Mouse (Mus musculus) embryo, embryonic 9.5 days (tissue): Measurements from ENCODE around the gene Lcorl.
A peak's percentile ranks its signal among the peaks of the same experiment; 100 is the strongest.

Experiments
- DNase-seq: peaks from one replicate; pipeline ENCODE4 v3.0.0-alpha.2; 2017; ENCODE audit errors: extremely low spot score

Lcorl gene

DNA sequence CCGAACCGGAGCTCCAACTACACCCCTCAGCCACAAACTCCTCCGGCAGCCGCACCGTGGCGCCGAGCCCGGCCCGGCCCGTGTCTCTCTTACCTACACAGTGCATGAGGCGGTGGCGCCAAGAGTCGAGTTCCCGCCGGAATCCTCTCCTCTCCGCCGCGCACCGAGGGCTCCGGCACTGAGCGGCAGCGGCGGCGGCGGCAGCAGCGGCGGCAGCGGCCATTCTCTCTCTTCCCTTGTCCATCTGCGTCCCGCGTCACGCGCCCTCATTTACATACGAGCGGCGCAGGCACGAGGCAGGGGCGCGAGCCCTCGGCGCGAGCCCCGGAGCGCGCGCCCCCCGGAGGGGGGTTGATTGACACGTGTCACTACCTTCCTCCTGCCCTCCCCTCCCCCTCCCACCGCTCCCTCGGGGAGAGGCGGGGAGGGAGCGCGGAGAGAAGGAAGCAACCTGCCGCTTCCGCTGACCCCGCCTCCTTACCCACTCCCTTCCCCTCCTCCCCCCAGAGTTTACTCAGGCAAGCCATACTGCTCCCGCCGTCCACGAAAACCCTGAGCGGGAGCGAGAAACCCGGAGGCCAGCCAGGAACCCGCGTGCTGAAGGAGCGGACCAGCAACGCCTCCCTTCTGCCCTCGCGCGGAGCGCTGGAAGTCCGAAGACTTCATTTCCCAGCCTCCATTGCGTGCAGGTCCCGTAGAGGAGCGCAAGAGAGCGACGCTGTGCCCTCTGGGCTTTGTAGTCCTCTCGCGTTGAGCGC, at the start of gene Lcorl:
Lcorl (minus strand) TSS at position 362 of the 758 bp plus-strand sequence.
- peak; percentile 94 for DNase-seq

DNA sequence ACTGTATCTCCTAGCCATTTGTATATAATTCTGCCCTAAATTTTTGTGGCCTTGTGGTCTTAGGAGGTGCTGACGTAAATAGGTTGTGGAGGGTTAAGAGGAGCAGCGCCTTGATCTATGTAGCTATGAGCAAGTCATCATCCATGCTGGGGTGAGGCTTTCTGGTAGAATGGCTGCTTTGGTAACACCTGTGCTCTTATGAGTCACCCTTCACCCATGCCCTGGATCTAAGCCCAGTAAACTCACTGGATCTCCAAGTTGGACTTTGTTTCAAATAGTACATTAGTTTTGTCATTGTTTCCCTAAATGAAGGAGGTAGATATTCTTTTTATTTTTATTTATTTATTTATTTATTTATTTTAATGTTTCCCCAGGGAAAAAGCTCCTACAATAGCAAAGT, 47.3 kb upstream of the Lcorl start:
- DNase-seq, result no peak

DNA sequence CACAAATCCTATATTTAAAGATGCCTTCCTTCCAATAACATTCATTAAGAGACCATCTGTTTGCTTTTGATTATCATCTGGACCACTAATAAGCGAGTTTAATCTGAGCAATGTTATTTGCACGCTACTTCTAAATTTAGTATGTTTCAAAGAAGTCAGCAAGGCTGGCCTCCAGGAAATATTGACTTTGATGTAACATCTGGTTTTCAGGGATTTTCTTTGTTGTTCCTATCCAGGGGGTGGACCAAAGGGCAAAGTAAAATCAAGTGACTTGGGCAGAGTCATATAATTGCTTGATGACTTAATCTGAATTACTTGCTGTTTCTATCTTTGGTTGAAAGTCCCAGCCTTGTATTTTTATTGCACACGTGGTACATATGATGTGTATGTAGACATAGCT, 45.8 kb upstream of the Lcorl start:
- DNase-seq, result no peak

DNA sequence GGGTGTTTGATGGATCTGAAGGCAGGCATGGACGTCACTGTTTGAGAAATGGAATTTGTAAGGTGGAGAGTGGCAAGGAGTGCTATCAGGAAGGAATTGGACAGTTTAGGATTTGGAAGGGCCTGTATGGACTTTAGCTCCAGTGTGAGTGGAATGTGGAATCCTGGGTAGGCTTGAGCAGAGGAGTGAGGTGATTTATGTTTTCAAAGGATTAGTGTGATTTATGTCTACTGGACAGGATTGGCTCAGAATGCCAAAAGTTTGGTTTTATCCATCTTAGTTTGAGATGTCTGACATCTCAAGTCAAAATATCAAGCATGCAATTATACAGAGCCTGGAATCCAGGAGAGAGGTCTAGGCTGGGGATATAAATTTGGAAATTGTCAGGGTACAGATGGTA, 37.9 kb upstream of the Lcorl start:
- DNase-seq, result no peak

DNA sequence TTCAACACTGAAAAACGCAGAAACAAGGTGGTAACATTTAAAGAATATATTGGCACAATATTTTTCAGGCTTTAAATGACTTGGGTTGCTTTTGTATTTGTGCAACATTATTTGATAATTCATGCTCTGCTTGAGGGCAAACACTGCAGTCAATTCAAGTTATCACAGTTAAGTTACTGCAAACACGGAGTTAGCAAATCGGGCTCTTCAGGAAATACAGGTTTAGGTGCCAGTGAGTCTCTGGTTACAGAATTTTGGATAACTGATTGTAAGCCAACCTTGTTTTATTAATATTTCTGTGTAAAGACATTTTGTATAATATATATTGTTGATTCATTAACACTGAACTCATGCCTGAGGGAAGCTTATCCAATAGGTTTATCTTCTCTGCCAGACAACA, 36.3 kb upstream of the Lcorl start:
- DNase-seq, result no peak

DNA sequence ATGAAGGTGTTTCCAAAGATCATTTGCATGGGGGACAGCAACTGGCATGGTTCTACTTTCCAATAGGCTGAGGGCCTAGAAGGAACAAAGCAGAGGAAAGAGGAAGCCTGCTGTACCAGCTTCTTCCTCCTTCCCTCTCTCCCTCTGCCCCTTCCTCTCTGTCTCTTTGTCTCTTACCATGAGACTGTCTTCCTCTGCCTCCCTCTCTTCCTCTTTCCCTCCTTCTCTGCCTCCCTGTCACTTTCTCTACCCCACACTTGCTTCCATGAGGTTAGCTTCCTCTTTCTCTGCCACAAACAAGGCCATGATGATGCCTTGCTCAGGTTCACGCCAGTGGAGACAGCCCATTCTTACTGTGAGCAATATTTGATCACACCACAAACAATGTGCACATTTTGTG, 18.9 kb upstream of the Lcorl start:
- no peak for DNase-seq

DNA sequence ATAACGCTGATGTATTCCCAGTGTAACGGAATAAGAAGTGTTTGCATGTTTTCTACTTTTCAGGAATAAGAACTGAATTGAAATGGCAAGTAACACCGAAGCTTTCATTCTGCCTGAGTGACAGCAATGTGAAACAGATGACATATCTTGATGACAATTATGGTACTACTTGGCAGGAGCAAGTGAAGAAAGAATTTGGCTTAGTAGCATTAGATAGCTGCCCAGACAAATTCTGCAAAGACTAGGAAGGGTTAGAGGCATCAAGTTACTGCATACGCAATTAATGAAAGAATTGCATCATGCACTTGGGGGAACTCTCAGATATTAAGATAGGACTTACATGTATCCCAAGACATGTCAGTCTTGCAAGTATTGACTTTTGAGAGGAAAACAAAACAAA, 18.1 kb upstream of the Lcorl start:
- DNase-seq, result no peak

DNA sequence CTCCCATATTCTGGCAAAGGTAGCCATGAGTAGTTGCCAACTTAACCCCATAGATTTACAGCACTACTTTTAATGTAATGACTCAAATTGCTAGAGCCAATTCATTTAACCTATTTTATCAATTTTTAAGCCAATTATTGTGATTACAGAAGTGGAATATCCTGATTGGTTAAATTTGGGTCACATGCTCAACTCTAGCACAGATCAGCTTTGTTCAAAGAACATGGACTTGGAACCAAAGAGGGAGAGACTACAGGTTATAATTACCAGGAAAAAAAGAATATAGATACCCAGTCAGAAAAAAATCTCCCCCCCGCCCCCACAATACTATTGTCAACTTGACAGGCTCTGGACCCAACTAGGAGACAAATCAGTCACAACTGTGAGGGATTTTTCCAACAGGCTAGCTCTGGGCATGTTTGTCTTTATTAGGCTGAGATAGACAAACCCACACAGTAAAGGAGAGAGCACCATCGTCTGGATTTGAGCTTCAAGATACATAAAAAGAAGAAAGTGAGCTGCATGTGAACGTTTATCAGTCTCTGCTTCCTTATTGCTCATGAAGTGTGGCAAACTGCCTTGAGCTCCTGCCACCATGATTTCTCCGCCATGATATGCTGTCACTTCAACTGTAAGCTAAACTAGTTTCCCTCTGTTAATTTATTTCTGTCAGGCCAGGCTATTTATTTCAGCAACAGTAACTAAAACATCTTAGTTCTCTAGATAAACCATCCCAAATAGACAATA, 17.0 kb upstream of the Lcorl start:
- DNase-seq, result no peak

DNA sequence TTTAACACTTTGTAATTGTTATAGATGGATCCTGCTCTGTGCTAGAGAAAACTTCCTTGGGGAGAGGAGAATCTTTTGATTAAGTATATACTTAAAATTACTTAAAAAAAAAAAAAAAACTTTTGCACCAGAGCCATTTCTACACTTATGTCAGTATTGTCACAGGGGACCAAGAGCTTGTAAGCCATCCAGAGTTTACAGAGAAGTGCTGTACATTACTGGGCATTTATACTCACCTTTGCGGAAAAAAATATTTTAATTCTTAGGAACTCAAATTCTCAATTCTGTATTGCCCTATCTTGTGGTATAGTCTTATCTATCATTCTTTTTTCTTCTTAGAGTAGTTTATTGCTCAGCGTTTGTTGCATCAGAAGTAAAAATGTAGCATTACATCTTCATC, 953 bp upstream of the Lcorl start:
- no peak for DNase-seq

DNA sequence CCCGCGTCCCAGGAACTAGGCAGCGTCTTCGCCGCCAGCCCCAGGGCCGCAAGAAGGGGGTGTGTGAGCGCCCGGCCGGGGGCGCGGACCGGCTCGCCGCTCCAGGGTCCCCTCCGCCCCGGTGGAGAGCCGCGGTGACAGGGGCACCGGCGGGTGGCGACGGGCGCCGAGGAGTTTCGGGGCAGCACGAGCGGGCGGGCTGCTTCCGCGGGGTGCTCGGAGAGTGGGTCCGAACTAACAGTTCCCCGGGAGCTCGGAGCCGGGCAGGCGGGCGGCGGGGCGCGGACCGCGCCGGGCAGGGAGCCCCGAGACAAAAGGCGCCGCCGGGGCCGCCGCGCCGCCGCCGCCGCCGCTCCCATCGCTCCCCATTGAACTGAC, 550 bp downstream of the Lcorl start:
- no peak for DNase-seq

DNA sequence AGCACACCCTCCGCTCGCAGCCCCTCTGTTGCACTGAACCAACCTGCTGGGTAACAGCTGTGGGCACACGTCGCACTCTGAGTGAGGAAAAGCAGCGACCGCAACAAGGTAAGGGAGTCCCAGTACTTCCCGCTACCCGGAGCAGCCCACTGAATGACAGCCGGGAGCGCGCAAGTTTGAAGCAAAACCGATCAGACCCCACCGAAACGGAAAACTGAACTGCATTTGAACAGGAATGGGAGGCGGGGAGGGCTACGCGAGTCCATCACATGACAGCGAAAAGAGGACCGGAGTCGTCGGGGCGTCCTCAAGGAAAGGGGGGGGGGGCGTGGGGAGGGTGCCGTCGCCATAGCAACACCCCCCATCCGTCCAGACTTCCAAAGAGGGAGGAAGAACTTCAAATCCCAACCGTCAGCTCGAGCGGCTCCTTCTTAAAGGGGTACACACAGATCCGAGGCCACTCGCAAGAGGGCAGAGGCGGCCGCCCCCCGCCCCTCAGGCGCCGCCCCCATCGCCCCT, 1.1 kb downstream of the Lcorl start:
- DNase-seq, result peak; percentile 81

DNA sequence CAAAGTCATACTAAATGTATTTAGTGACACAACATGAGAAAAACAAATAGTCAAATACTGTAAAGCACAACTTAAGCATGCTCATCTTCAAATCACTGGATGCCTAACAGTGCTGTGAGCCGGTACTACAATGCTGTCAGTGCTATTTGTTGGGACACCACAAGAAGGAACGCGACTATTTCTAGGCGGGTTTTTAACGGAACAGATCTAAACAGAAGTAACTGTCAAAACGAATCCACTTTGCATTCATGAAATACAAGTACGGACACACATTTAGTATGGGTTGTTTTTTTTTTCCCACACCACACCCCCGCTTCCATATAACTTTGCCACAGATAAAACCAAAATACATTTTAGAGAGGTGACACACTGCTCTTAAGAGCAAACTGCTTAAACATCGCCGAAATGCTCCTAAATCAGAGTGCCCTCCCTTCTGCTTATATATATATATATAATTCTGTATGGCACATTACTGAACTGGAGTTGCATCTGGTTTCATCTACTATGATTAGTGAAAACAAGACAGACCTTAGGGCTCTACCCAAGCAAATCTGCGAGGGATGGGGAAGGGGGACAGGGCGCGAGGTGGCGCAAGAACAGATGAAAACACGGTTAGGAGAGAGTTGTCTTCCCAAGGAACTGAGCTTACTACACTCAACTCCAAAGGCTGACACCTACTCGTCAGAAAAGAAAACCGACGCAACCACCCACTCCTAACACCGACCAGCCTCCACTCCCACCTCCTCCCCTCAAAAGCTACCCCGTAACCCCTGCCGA, 1.7 kb downstream of the Lcorl start:
- no peak for DNase-seq

DNA sequence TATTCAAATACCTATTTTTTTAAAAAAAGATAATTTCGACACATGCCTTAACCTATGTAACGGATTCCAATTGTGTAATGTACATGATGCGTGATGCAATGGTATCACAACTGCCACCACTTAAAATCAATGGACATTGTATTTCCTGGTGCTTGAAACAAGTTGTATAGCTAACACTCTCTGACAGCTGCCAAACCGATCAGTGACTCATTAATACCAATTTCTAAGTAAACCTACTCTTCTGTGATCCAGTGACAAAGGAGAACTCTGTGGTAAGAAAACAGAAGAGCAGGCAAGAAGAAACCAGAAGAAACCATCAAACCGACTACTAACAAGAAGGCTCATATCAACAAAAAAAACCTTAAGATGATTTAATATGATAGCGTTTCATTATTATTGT, 12.7 kb downstream of the Lcorl start:
- DNase-seq, result no peak

DNA sequence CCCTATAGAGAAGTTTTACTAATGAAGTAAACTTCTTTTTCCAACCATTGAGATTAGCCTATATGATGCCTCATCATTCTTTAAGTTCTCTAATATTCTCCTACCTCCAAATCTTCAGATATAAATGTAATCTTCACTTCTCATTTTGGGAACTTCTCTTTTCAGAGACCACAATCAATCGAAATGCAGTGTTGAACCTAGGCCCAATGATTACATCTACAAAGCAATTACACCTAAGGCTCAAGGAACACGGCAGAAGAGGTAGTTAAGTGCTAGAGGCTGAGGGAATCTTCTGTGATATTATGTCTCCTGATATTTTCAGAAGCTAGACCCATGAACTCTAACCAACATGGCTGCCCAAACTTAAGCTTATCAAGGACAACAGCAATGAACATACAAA, 22.3 kb downstream of the Lcorl start:
- no peak for DNase-seq

DNA sequence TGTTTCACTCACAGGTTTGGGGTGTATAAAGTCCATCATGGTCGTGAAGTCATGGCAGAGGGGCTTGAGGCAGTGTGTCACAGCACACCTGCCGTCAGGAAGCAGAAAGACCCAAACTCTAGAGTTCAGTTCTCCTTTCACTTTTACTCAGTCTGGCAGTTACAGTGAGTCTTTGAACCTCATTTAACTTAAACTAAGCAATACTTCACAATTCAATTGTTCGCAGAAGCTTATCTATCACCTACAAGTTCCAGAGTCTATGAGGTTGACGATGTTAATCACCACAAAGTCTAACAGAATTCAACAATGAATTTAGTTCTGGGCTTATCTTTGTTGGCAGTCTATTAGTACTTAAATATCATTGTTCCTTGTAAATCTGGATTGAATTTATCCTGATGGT, 45.9 kb downstream of the Lcorl start:
- DNase-seq, result no peak

DNA sequence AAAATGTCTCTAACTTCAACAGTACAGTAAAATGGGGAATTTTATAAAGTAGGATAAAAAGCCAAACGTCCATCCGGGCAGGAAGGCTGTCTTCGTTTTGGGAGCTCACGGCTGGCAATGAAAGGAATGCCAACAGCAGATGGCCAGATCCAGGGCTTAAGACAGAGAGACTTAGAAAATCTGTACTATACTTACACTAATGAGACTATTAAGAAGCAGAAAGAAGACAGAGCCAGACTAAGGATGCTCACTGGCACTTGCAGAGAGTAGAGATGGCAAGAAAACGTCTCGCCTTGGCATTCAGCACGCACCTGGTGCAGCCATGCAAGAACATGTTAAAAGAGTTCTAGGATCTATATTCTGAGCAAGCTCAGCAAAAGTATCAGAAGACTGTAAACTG, 65.6 kb downstream of the Lcorl start:
- DNase-seq, result no peak

DNA sequence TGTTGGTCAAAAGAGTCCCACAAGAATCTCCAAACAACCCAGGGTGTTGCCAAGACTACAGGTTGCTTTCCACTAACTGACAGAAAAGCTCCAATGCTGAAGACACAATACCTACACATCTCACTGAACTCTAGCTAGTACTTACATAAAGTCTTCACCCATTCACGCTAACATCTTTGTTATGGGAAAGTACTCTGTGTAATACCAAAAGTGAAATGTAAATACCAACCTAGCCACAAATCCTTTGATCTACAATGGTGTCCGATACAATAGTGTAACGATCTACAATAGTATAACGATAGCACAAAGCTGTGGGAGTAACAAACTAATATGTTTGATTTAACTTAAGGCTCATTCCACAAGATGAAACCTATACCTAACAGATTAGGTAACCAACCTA, 67.2 kb downstream of the Lcorl start:
- DNase-seq, result no peak

DNA sequence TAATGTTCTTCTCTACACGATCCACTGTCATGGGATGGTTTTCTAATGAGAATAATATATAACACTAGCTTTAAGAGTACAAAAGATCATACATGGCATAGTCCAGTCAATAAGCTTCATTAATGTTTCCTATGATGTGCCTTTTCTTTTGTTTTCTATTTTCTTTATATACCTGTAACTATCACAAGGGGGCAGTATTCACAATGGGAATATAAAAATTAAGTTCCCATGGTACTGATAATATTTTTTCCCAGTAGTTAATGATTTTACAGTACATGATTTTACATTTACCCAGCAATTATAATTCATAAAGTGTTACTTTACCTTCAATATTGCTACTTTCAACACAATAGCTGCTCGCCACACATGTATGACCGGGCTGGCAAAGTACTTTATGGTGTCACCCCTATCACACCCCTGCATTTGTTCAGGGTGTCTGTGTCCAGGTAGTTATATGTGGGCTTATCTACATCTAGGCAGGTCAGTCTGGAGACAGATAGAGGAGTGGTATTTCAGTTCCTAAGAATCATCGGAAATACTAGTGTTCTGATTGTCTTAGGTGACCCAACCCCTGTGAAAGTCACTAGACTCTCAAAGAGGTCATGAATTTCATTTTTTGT, 99.8 kb downstream of the Lcorl start:
- no peak for DNase-seq

DNA sequence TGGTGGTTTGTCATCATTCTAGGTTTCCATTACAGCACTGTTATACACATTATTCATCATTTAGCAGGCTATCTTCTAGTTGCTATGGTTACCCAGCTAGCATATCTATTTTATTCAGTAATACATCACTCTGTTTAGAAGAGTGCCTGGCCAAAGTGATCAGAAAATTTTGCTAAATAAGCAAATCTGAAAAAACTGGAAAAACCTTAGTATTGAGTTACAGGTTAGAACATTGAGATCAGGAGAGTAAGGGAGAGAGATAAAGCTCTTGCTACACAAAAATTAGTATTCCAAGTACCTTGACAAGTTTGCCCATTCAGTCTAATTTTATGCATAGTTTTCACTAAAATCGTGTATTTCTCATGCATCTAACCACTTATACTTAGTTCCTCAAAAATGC, 119.5 kb downstream of the Lcorl start:
- DNase-seq, result no peak

DNA sequence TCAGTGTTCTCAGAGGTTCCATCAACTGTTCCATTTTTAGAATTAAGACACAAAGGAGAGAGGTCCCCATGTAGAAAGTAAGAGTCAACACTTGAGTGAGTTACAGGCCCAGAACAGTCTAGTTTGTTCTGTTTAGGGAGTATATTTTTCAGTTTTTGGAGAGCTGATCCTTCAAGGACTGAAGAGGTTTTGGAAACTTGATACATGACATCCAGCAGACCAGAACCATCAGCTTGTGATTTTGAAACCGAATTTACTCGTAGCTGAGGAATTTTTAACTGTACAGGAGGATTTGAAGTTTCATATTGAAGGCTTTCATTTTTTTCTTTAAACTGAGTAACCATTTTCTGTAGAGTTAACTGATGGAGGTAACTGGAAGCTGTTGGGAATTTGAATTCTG, 123.7 kb downstream of the Lcorl start:
- DNase-seq, result no peak

DNA sequence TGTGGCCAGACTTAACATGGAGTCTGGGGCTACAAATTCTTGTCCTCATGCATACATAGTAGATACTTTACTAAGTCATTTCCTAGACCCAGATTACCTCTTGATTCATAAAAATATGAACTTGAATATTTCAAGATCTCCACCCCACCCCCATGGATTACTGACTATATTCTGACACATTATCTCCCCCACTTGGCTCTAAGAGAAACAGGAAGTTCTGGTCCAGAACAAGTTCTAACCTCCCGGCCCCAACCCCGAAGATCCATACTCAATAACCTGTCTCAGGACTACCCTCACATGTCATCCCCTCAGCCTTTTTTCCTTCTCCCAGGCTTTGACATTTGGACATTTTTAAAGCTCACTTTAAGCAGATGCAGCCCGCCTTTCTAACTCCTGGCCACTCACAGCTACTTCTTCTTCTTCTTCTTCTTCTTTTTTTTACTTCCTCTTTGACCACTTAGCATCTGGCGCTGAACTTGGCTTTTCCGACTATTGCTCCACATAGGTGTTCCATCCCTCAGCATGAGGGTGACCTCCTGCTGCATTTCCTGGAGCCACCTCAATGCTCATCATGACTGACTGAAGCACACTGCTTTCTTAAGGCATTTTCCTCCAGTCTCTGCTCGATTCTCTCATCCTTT, 138.4 kb downstream of the Lcorl start:
- no peak for DNase-seq

DNA sequence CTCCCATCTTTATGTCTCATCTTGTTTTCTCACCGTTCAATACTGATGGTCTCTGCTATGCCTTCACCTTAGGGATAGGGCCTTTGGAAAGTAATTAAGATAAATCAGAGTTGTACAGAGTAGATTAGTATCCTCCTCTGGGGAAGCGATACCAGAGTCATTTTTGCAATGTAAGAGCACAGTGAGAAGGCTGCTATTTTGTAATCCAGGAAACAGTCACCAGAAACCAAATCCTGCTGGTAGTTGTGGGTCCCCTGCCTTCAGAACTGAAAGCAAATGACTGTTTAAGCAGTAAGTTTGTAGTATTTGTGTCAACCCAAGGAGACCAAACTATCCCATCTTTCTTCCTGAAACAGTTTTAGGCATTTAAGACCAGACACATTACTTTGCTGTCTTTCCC, 147.8 kb downstream of the Lcorl start:
- DNase-seq, result no peak
